Mouse (Mus musculus): ENCODE measurements at regions not wholly inside any gene's neighbourhood (a gene's known extent, or its start where the extent isn't known, plus 50 kb on each side); places are given as distances from the start of the nearest gene placed in this dataset.
"Not testable (repeated sequence)": the region's sequence is repeated elsewhere in the genome, so short reads cannot be mapped to it uniquely, and the experiment has no call there.

- H3K4me1 ChIP-seq (replicated peaks; ENCODE audit: control insufficient read depth, insufficient read depth, low read length): no peaks in the 10 kb centered on the region; the same call in 1 of the 2 replicates
- ATAC-seq: no peak
- 93% methylated on average over 7 of the region's 7 CpGs for WGBS
- H3K27ac ChIP-seq (ENCODE audit: low read length): no peak overlapping the region
- H3K4me2 ChIP-seq (ENCODE audit: low read length): no peak overlapping the region
- H3K27me3 ChIP-seq (replicated peaks; ENCODE audit: control insufficient read depth, insufficient read depth, low read length): no peaks in the 10 kb centered on the region
- H3K9me3 ChIP-seq (ENCODE audit: control insufficient read depth, low read length): no peaks in the 10 kb centered on the region
- H3K9ac ChIP-seq (replicated peaks; ENCODE audit: low read depth, low read length): no peak overlapping the region
- no peak overlapping the region for H3K4me3 ChIP-seq (replicated peaks; ENCODE audit: low read length)
- no peaks in the 10 kb centered on the region for H3K36me3 ChIP-seq (ENCODE audit: control insufficient read depth, insufficient read depth)
Measured at GRCm38 (mm10) chr12:71526623-71527022, 216.9 kb downstream of the Dact1 start.

GRCm38 (mm10) chr12:71532161-71532560 lies 222.5 kb downstream of the Dact1 start:
- WGBS: 68% methylated on average over 3 of the region's 3 CpGs
- Histone ChIP-seq H3K27ac (ENCODE audit: low read length) (peak overlapping the region; percentile 57), H3K4me3 (replicated peaks; ENCODE audit: low read length) (no peak overlapping the region), H3K4me1 (replicated peaks; ENCODE audit: control insufficient read depth, insufficient read depth, low read length) (peaks cover 21% of the 10 kb centered on the region), H3K9ac (replicated peaks; ENCODE audit: low read depth, low read length) (no peak overlapping the region), H3K36me3 (ENCODE audit: control insufficient read depth, insufficient read depth) (no peaks in the 10 kb centered on the region), H3K9me3 (ENCODE audit: control insufficient read depth, low read length) (no peaks in the 10 kb centered on the region), H3K4me2 (ENCODE audit: low read length) (no peak overlapping the region), H3K27me3 (replicated peaks; ENCODE audit: control insufficient read depth, insufficient read depth, low read length) (no peaks in the 10 kb centered on the region)
- ATAC-seq: no peak

GRCm38 (mm10) chr12:71532708-71533450 lies 223.2 kb downstream of the Dact1 start:
- Histone ChIP-seq H3K9ac (replicated peaks; ENCODE audit: low read depth, low read length) (0 out of 2 replicates have a peak overlapping the region, but pooled peaks have one; percentile 11), H3K9me3 (ENCODE audit: control insufficient read depth, low read length) (no peaks in the 10 kb centered on the region), H3K36me3 (ENCODE audit: control insufficient read depth, insufficient read depth) (no peaks in the 10 kb centered on the region), H3K4me3 (replicated peaks; ENCODE audit: low read length) (no peak overlapping the region), H3K4me1 (replicated peaks; ENCODE audit: control insufficient read depth, insufficient read depth, low read length) (peaks cover 21% of the 10 kb centered on the region), H3K27ac (ENCODE audit: low read length) (peak overlapping the region; percentile 74), H3K27me3 (replicated peaks; ENCODE audit: control insufficient read depth, insufficient read depth, low read length) (no peaks in the 10 kb centered on the region), H3K4me2 (ENCODE audit: low read length) (no peak overlapping the region)
- peak; percentile 90 for ATAC-seq
- 17% methylated on average over 22 of the region's 22 CpGs for WGBS

- Histone ChIP-seq H3K27ac (ENCODE audit: low read length) (peak overlapping the region; percentile 57), H3K4me2 (ENCODE audit: low read length) (no peak overlapping the region), H3K4me1 (replicated peaks; ENCODE audit: control insufficient read depth, insufficient read depth, low read length) (peaks cover 21% of the 10 kb centered on the region), H3K36me3 (ENCODE audit: control insufficient read depth, insufficient read depth) (no peaks in the 10 kb centered on the region), H3K9me3 (ENCODE audit: control insufficient read depth, low read length) (no peaks in the 10 kb centered on the region), H3K4me3 (replicated peaks; ENCODE audit: low read length) (no peak overlapping the region), H3K27me3 (replicated peaks; ENCODE audit: control insufficient read depth, insufficient read depth, low read length) (no peaks in the 10 kb centered on the region), H3K9ac (replicated peaks; ENCODE audit: low read depth, low read length) (no peak overlapping the region)
- ATAC-seq: no peak
- WGBS: 87% methylated on average over 9 of the region's 9 CpGs
Measured at GRCm38 (mm10) chr12:71533701-71534100, 224.0 kb downstream of the Dact1 start.

GRCm38 (mm10) chr12:71534199-71534598 lies 224.5 kb downstream of the Dact1 start:
- Histone ChIP-seq H3K4me2 (ENCODE audit: low read length) (no peak overlapping the region), H3K27me3 (replicated peaks; ENCODE audit: control insufficient read depth, insufficient read depth, low read length) (no peaks in the 10 kb centered on the region), H3K4me3 (replicated peaks; ENCODE audit: low read length) (no peak overlapping the region), H3K27ac (ENCODE audit: low read length) (peak overlapping the region; percentile 57), H3K9ac (replicated peaks; ENCODE audit: low read depth, low read length) (no peak overlapping the region), H3K36me3 (ENCODE audit: control insufficient read depth, insufficient read depth) (no peaks in the 10 kb centered on the region), H3K9me3 (ENCODE audit: control insufficient read depth, low read length) (no peaks in the 10 kb centered on the region), H3K4me1 (replicated peaks; ENCODE audit: control insufficient read depth, insufficient read depth, low read length) (peaks cover 21% of the 10 kb centered on the region)
- ATAC-seq: peak; percentile 36; the same call in 1 of the 2 replicates
- WGBS: 68% methylated on average over 4 of the region's 4 CpGs

- Histone ChIP-seq H3K9me3 (ENCODE audit: control insufficient read depth, low read length) (no peaks in the 10 kb centered on the region), H3K9ac (replicated peaks; ENCODE audit: low read depth, low read length) (no peak overlapping the region), H3K36me3 (ENCODE audit: control insufficient read depth, insufficient read depth) (no peaks in the 10 kb centered on the region), H3K4me1 (replicated peaks; ENCODE audit: control insufficient read depth, insufficient read depth, low read length) (peaks cover 21% of the 10 kb centered on the region), H3K27me3 (replicated peaks; ENCODE audit: control insufficient read depth, insufficient read depth, low read length) (no peaks in the 10 kb centered on the region), H3K27ac (ENCODE audit: low read length) (no peak overlapping the region), H3K4me2 (ENCODE audit: low read length) (no peak overlapping the region), H3K4me3 (replicated peaks; ENCODE audit: low read length) (no peak overlapping the region)
- 95% methylated on average over 6 of the region's 6 CpGs for WGBS
- no peak for ATAC-seq
Measured at GRCm38 (mm10) chr12:71535251-71535650, 225.6 kb downstream of the Dact1 start.

- H3K4me1 ChIP-seq (replicated peaks; ENCODE audit: control insufficient read depth, insufficient read depth, low read length): peaks cover 21% of the 10 kb centered on the region
- not testable (repeated sequence) for H3K4me3 ChIP-seq (replicated peaks; ENCODE audit: low read length); H3K36me3 ChIP-seq (ENCODE audit: control insufficient read depth, insufficient read depth); H3K4me2 ChIP-seq (ENCODE audit: low read length); H3K27ac ChIP-seq (ENCODE audit: low read length); H3K27me3 ChIP-seq (replicated peaks; ENCODE audit: control insufficient read depth, insufficient read depth, low read length); H3K9ac ChIP-seq (replicated peaks; ENCODE audit: low read depth, low read length); ATAC-seq; H3K9me3 ChIP-seq (ENCODE audit: control insufficient read depth, low read length)
- 27% methylated on average over 3 of the region's 3 CpGs for WGBS
Measured at GRCm38 (mm10) chr12:71535831-71536230, 226.1 kb downstream of the Dact1 start.

GRCm38 (mm10) chr12:71538691-71539090 lies 229.0 kb downstream of the Dact1 start:
- ATAC-seq: no peak
- no peak overlapping the region for H3K27ac ChIP-seq (ENCODE audit: low read length)
- H3K9me3 ChIP-seq (ENCODE audit: control insufficient read depth, low read length): no peaks in the 10 kb centered on the region
- no peaks in the 10 kb centered on the region for H3K27me3 ChIP-seq (replicated peaks; ENCODE audit: control insufficient read depth, insufficient read depth, low read length)
- H3K9ac ChIP-seq (replicated peaks; ENCODE audit: low read depth, low read length): no peak overlapping the region
- H3K36me3 ChIP-seq (ENCODE audit: control insufficient read depth, insufficient read depth): no peaks in the 10 kb centered on the region
- WGBS: 77% methylated on average over 7 of the region's 7 CpGs
- no peak overlapping the region for H3K4me3 ChIP-seq (replicated peaks; ENCODE audit: low read length)
- peaks cover 10% of the 10 kb centered on the region for H3K4me1 ChIP-seq (replicated peaks; ENCODE audit: control insufficient read depth, insufficient read depth, low read length)
- no peak overlapping the region for H3K4me2 ChIP-seq (ENCODE audit: low read length)

GRCm38 (mm10) chr12:71540279-71540678 lies 230.6 kb downstream of the Dact1 start:
- Histone ChIP-seq H3K36me3 (ENCODE audit: control insufficient read depth, insufficient read depth) (no peaks in the 10 kb centered on the region), H3K9me3 (ENCODE audit: control insufficient read depth, low read length) (no peaks in the 10 kb centered on the region), H3K4me2 (ENCODE audit: low read length) (no peak overlapping the region), H3K27me3 (replicated peaks; ENCODE audit: control insufficient read depth, insufficient read depth, low read length) (no peaks in the 10 kb centered on the region), H3K4me3 (replicated peaks; ENCODE audit: low read length) (no peak overlapping the region), H3K9ac (replicated peaks; ENCODE audit: low read depth, low read length) (no peak overlapping the region), H3K27ac (ENCODE audit: low read length) (no peak overlapping the region), H3K4me1 (replicated peaks; ENCODE audit: control insufficient read depth, insufficient read depth, low read length) (peaks cover 6% of the 10 kb centered on the region)
- no peak for ATAC-seq
- WGBS: 89% methylated on average over 11 of the region's 11 CpGs

Data from forebrain, embryonic 16.5 days (tissue).